Mouse (Mus musculus) small intestine, adult 2 months (tissue): Measurements from ENCODE around the gene Gm13288. TPM values are rescaled to one million over a fixed set of nuclear protein-coding genes. Genes with fewer than 3 reads are reported as not detected.

Experiments
- H3K27ac ChIP-seq: fragments of 200-500 bp; 2 replicates; pipeline ENCODE4 v1.5.1; 2012; ENCODE audit warnings: low read depth, low read length, control low read depth, inconsistent platforms; ENCODE audit not compliant: insufficient read depth
- H3K27me3 ChIP-seq: fragments of 200-500 bp; 2 replicates; pipeline ENCODE4 v1.6.1; 2012; ENCODE audit warnings: mild to moderate bottlenecking, moderate library complexity, low read length, inconsistent platforms; ENCODE audit not compliant: control insufficient read depth, insufficient read depth
- H3K36me3 ChIP-seq: fragments of 200-500 bp; 2 replicates; pipeline ENCODE4 v1.6.1; 2012; ENCODE audit warnings: mild to moderate bottlenecking, low read length, control low read depth, inconsistent platforms; ENCODE audit not compliant: control insufficient read depth, insufficient read depth
- H3K4me1 ChIP-seq: fragments of 200-500 bp; 2 replicates; pipeline ENCODE4 v1.6.1; 2012; ENCODE audit warnings: low read length, inconsistent platforms, mixed read lengths; ENCODE audit not compliant: control insufficient read depth, insufficient read depth, insufficient read length
- H3K4me3 ChIP-seq: fragments of 200-500 bp; 2 replicates; pipeline ENCODE4 v1.5.1; 2012; ENCODE audit warnings: low read depth, mild to moderate bottlenecking, control low read depth, inconsistent platforms, low read length, moderate library complexity
- CTCF ChIP-seq: fragments of 200-500 bp; IDR thresholded peaks from 2 replicates; pipeline ENCODE4 v1.5.1; 2012; ENCODE audit warnings: low read depth, mild to moderate bottlenecking, control low read depth, inconsistent platforms, low read length, moderate library complexity, mixed read lengths; ENCODE audit not compliant: insufficient replicate concordance, insufficient read length; ENCODE audit errors: extremely low read depth
- POLR2A ChIP-seq: fragments of 200-500 bp; IDR thresholded peaks from 2 replicates; pipeline ENCODE4 v1.6.1; 2012; ENCODE audit warnings: low read depth, mild to moderate bottlenecking, control low read depth, inconsistent platforms, low read length, moderate library complexity
- WGBS: fragments of 180-500 bp; shearing (Covaris S2); methylation state at CpG from one replicate; pipeline ENCODE4 v1.1.7; 2018; 5-methylcytosine and 5-hydroxymethylcytosine counted together
- polyA plus RNA-seq: library from polyadenylated mRNA; depleted of rRNA; stranded (reverse); fragments of >200 nt; gene quantifications from 2 replicates; pipeline ENCODE4 v1.2.3, GENCODE M21; 2012; rRNA removed

Gm13288 gene
- polyA plus RNA-seq, 1 experiment = not detected

DNA sequence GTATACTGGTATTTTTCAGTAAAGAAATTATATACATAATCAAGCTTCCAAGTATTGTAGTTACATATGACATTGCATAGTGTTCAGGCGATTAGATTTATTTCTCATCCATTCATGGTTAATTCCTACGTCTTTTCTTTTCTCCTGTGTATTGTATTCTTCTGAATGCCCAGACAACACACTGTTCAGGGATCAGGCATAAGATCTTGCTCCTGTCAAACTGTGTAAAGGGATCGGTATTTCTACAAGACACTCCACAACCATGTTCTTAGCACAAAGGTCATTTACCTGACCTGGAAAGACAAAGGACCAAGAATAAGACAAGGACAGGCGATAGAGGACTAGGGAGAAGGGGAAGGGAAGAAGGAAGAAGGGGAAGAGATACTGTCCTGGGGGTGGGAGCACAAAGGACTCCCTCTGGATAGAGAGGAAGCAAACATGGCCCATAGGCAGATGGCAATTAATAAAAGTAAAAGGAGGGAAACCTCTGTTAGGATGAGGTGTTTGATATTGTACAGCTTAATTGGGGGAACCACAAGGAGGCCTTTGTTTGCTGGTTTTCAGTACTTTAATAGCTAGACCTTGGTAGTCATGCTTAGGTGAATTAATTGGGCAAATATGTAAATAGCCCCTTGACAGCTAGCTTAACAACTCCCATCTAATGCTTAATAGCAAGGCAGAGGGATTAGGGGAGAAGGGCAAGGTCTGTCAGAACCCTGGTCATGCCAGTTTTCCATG is 45.9 kb downstream of the Gm13288 start:
- Histone ChIP-seq H3K36me3 (no peaks in the 10 kb centered on the region), H3K4me3 (no peak overlapping the region), H3K4me1 (no peaks in the 10 kb centered on the region), H3K27me3 (no peaks in the 10 kb centered on the region), H3K27ac (no peak overlapping the region)
- TF ChIP-seq POLR2A = no peak
- TF ChIP-seq CTCF = no peak
- 68% methylated on average over 4 of the region's 4 CpGs for WGBS

Other genes starting within 250 kb of the Gm13288 start
- gene Ifna15, start 247.3 kb upstream of the Gm13288 start, polyA plus RNA-seq = not detected in 2 replicates
- not detected in 2 replicates for gene Ifna14, start 233.7 kb upstream of the Gm13288 start, polyA plus RNA-seq
- not detected in 2 replicates for gene Ifna9, start 213.1 kb upstream of the Gm13288 start, polyA plus RNA-seq
- not detected in 2 replicates for gene Ifna12, start 202.2 kb upstream of the Gm13288 start, polyA plus RNA-seq
- gene C87499, start 171.1 kb upstream of the Gm13288 start, polyA plus RNA-seq = not detected in 2 replicates
- not detected in 2 replicates for gene Ifna13, start 161.1 kb upstream of the Gm13288 start, polyA plus RNA-seq
- not detected in 2 replicates for gene Ifna16, start 128.6 kb upstream of the Gm13288 start, polyA plus RNA-seq
- gene Ifna2, start 121.6 kb upstream of the Gm13288 start, polyA plus RNA-seq = not detected in 2 replicates
- gene Ifnab, start 114.2 kb upstream of the Gm13288 start, polyA plus RNA-seq = not detected in 2 replicates
- 0.68 TPM in 1 of 2 replicates, not detected in the other for gene Gm26566, start 83.7 kb upstream of the Gm13288 start, polyA plus RNA-seq
- gene Klhl9, start 83.1 kb upstream of the Gm13288 start, polyA plus RNA-seq = 6.5 and 11.3 TPM in 2 replicates
- not detected in 2 replicates for gene Gm13271, start 50.7 kb upstream of the Gm13288 start, polyA plus RNA-seq
- gene Gm13283, start 45.4 kb upstream of the Gm13288 start, polyA plus RNA-seq = 0.08 TPM in 2 replicates
- gene Gm13290, start 31.7 kb upstream of the Gm13288 start, polyA plus RNA-seq = not detected in 2 replicates
- gene Gm13289, start 28.6 kb upstream of the Gm13288 start, polyA plus RNA-seq = not detected in 2 replicates
- not detected in 2 replicates for gene Gm13272, start 25.7 kb upstream of the Gm13288 start, polyA plus RNA-seq
- not detected in 2 replicates for gene Ifnz, start 23.4 kb upstream of the Gm13288 start, polyA plus RNA-seq
- not detected in 2 replicates for gene Gm13276, start 19.8 kb upstream of the Gm13288 start, polyA plus RNA-seq
- not detected in 2 replicates for gene Gm13277, start 16.9 kb upstream of the Gm13288 start, polyA plus RNA-seq
- not detected in 2 replicates for gene Gm13278, start 14.0 kb upstream of the Gm13288 start, polyA plus RNA-seq
- gene Gm13275, start 11.0 kb upstream of the Gm13288 start, polyA plus RNA-seq = not detected in 2 replicates
- gene Gm13279, start 8.1 kb upstream of the Gm13288 start, polyA plus RNA-seq = not detected in 2 replicates
- not detected in 2 replicates for gene Gm13285, start 5.9 kb upstream of the Gm13288 start, polyA plus RNA-seq
- gene Gm13287, start 2.3 kb upstream of the Gm13288 start, polyA plus RNA-seq = not detected in 2 replicates
- gene Ifna7, start 10.7 kb downstream of the Gm13288 start, polyA plus RNA-seq = not detected in 2 replicates
- not detected in 2 replicates for gene Ifna11, start 14.4 kb downstream of the Gm13288 start, polyA plus RNA-seq
- gene Ifna6, start 21.9 kb downstream of the Gm13288 start, polyA plus RNA-seq = not detected in 2 replicates
- gene Ifna5, start 30.0 kb downstream of the Gm13288 start, polyA plus RNA-seq = not detected in 2 replicates
- gene Ifna4, start 36.3 kb downstream of the Gm13288 start, polyA plus RNA-seq = not detected in 2 replicates
- gene Ifna1, start 44.6 kb downstream of the Gm13288 start, polyA plus RNA-seq = not detected in 2 replicates
- gene Ifne, start 74.7 kb downstream of the Gm13288 start, polyA plus RNA-seq = 0.42 TPM in 1 of 2 replicates, not detected in the other